Mouse (Mus musculus): ENCODE results near the gene Kdm5b.

Kdm5b gene

GRCm38 (mm10) chr1:134551869-134552268 lies 8.1 kb upstream of the Kdm5b start:
- DNase-seq (ENCODE audit: low spot score), result no peak

GRCm38 (mm10) chr1:134552396-134552795 lies 7.6 kb upstream of the Kdm5b start:
- no peak for DNase-seq (ENCODE audit: low spot score)

GRCm38 (mm10) chr1:134555240-134555870 lies 4.6 kb upstream of the Kdm5b start:
- DNase-seq (ENCODE audit: low spot score), result peak; percentile 81

- DNase-seq (ENCODE audit: low spot score), result peak; percentile 77
These were observed 3.9 kb upstream of the Kdm5b start for GRCm38 (mm10) chr1:134555871-134556670.

GRCm38 (mm10) chr1:134556671-134557218 lies 3.2 kb upstream of the Kdm5b start:
- DNase-seq (ENCODE audit: low spot score), result peak; percentile 97

GRCm38 (mm10) chr1:134558511-134558910 lies 1.5 kb upstream of the Kdm5b start:
- no peak for DNase-seq (ENCODE audit: low spot score)

- no peak for DNase-seq (ENCODE audit: low spot score)
These were observed 745 bp upstream of the Kdm5b start for GRCm38 (mm10) chr1:134559226-134559625.

GRCm38 (mm10) chr1:134560396-134560795 lies 425 bp downstream of the Kdm5b start:
- DNase-seq (ENCODE audit: low spot score), result peak; percentile 68

- DNase-seq (ENCODE audit: low spot score), result peak; percentile 79
These were observed 1.1 kb downstream of the Kdm5b start for GRCm38 (mm10) chr1:134560801-134561769.

GRCm38 (mm10) chr1:134561770-134562143 lies 1.8 kb downstream of the Kdm5b start:
- no peak for DNase-seq (ENCODE audit: low spot score)

GRCm38 (mm10) chr1:134562457-134562856 lies 2.5 kb downstream of the Kdm5b start:
- DNase-seq (ENCODE audit: low spot score), result no peak

GRCm38 (mm10) chr1:134563726-134564125 lies 3.8 kb downstream of the Kdm5b start:
- DNase-seq (ENCODE audit: low spot score), result no peak

GRCm38 (mm10) chr1:134567511-134567910 lies 7.5 kb downstream of the Kdm5b start:
- DNase-seq (ENCODE audit: low spot score), result no peak

GRCm38 (mm10) chr1:134570171-134570570 lies 10.2 kb downstream of the Kdm5b start:
- DNase-seq (ENCODE audit: low spot score), result no peak

GRCm38 (mm10) chr1:134570631-134571030 lies 10.7 kb downstream of the Kdm5b start:
- DNase-seq (ENCODE audit: low spot score), result no peak

GRCm38 (mm10) chr1:134573300-134573931 lies 13.4 kb downstream of the Kdm5b start:
- no peak for DNase-seq (ENCODE audit: low spot score)

- DNase-seq (ENCODE audit: low spot score), result no peak
These were observed 14.0 kb downstream of the Kdm5b start for GRCm38 (mm10) chr1:134573932-134574315.

GRCm38 (mm10) chr1:134577384-134578120 lies 17.6 kb downstream of the Kdm5b start:
- DNase-seq (ENCODE audit: low spot score), result no peak

- no peak for DNase-seq (ENCODE audit: low spot score)
These were observed 20.8 kb downstream of the Kdm5b start for GRCm38 (mm10) chr1:134580796-134581195.

- no peak for DNase-seq (ENCODE audit: low spot score)
These were observed 23.6 kb downstream of the Kdm5b start for GRCm38 (mm10) chr1:134583560-134583959.

- no peak for DNase-seq (ENCODE audit: low spot score)
These were observed 29.7 kb downstream of the Kdm5b start for GRCm38 (mm10) chr1:134589676-134590075.

Measured in testis, postnatal 14 days (tissue).